Mouse (Mus musculus) brain, embryonic 14.5 days (tissue): Measurements from ENCODE around the gene Kcnt1.

Source experiments
- CTCF ChIP-seq: fragments of 200-500 bp; IDR thresholded peaks from 2 replicates; pipeline ENCODE4 v1.5.1; 2012; ENCODE audit warnings: inconsistent platforms, mild to moderate bottlenecking, moderate library complexity, borderline replicate concordance; ENCODE audit not compliant: insufficient read depth, insufficient read length; ENCODE audit errors: extremely low read depth
- POLR2A ChIP-seq: fragments of 200-500 bp; IDR thresholded peaks from 2 replicates; pipeline ENCODE4 v1.6.1; 2012; ENCODE audit warnings: mild to moderate bottlenecking, inconsistent platforms, borderline replicate concordance; ENCODE audit not compliant: poor library complexity, insufficient read depth, insufficient read length, severe bottlenecking; ENCODE audit errors: extremely low read depth

DNA sequence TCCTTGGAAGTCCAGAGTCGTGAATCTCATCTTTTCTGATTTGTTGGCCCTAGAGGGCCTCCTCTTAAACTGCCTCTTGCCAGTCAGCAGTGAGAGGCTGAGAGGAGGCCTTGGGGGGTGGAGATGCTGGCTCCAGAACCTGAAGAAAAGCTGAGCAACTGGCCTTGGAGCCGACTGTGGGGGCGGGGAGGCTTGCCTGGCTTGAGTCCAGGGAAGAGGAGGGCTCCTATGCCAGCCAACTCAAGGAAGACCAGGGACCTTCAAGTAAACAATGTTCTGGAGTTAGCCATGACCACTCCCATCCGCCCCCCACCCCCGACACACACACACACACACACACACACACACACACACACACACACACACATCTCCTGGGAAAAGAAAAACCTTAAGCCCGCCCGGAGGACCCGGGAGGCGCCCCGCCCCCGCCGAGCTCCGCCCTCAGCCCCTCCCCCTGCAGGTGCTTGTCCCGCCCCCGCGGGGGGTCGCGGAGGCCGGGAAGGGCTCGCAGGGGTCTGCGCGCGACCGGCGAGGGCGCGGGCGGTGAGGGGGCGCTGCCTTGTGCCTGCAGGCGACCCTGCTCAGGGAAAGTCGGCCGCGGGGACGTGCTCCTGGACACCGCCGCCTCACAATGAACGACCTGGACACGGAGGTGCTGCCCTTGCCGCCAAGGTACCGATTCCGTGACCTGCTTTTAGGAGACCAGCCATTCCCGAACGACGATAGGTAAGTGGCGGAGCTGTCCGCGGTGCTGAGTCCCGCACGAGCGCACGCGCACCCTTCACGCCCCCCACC lies at the start of gene Kcnt1:
- TF ChIP-seq CTCF (no peak), POLR2A (no peak)
